ENCODE assay signal across 23 mouse cellular contexts in genomic region chr4:134114038-134114437, GRCm38 (mm10). TPM values are rescaled to one million over a fixed set of nuclear protein-coding genes. Genes with fewer than 3 reads are reported as not detected.
DNase-seq lines count a peak whose midpoint lies in the region; ATAC-seq and TF ChIP-seq lines count a peak whose summit lies in the region.
"Had no signal": no experiment of that assay in that cellular context is flagged by ENCODE, and none has a peak within 500 bp of the region (broad histone marks: within the 10 kb centered on the region; RNA-seq: fewer than 3 reads in every experiment).

No protein-coding gene starts in this region.

- H3K27ac ChIP-seq in hindbrain, embryonic 10.5 days: peak overlapping the region; percentile 20; the same call in 1 of the 2 replicates
- no peak overlapping the region for H3K27ac ChIP-seq in hindbrain, embryonic 16.5 days (ENCODE audit: low read depth, low read length)
- peak overlapping the region; percentile 99 for H3K27ac ChIP-seq in thymus, adult 2 months (ENCODE audit: control insufficient read depth, insufficient read depth, low read length)
- H3K27ac ChIP-seq in embryonic facial prominence, embryonic 10.5 days (replicated peaks): peak overlapping the region; percentile 49
- H3K27ac ChIP-seq: forebrain, embryonic 15.5 days; heart, adult 2 months; layer of hippocampus, adult 2 months had no signal

- no peak overlapping the region for H3K9ac ChIP-seq in hindbrain, embryonic 16.5 days (ENCODE audit: low read depth, low read length)
- H3K9ac ChIP-seq: forebrain, embryonic 15.5 days had no signal

- DNase-seq in hindbrain, embryonic 10.5 days (ENCODE audit: low spot score): no peak
- no peak for DNase-seq in thymus, adult 2 months
- DNase-seq in thymus, postnatal 4 days: no peak
- DNase-seq in embryonic facial prominence, embryonic 10.5 days (ENCODE audit: low spot score): no peak
- peak; percentile 36 for DNase-seq in thymus, postnatal 25 days
- no peak for DNase-seq in cerebellum, adult 9-10 months
- DNase-seq: adrenal gland, adult 8-10 months; cerebellum, adult 2 months; cerebellum, postnatal 25 days; heart, adult 2 months; heart, postnatal 14 days; kidney, adult 11 months; kidney, postnatal 36 days; lung, postnatal 36 days; right cerebral cortex, adult 18-20 months; spleen, adult 18-20 months had no signal

- H3K9me3 ChIP-seq in hindbrain, embryonic 10.5 days: no peaks in the 10 kb centered on the region
- no peaks in the 10 kb centered on the region for H3K9me3 ChIP-seq in hindbrain, embryonic 16.5 days (ENCODE audit: control insufficient read depth, low read length)
- no peaks in the 10 kb centered on the region for H3K9me3 ChIP-seq in embryonic facial prominence, embryonic 10.5 days
- H3K9me3 ChIP-seq: forebrain, embryonic 15.5 days; G1E had no signal

- no peaks in the 10 kb centered on the region for H3K36me3 ChIP-seq in hindbrain, embryonic 10.5 days
- no peaks in the 10 kb centered on the region for H3K36me3 ChIP-seq in hindbrain, embryonic 16.5 days (ENCODE audit: control insufficient read depth, insufficient read depth, low read length)
- no peaks in the 10 kb centered on the region for H3K36me3 ChIP-seq in thymus, adult 2 months (ENCODE audit: control insufficient read depth, insufficient read depth, low read length)
- no peaks in the 10 kb centered on the region for H3K36me3 ChIP-seq in embryonic facial prominence, embryonic 10.5 days (replicated peaks)
- H3K36me3 ChIP-seq: forebrain, embryonic 15.5 days had no signal

- no peak overlapping the region for H3K4me2 ChIP-seq in hindbrain, embryonic 16.5 days (ENCODE audit: low read length)
- H3K4me2 ChIP-seq: forebrain, embryonic 15.5 days had no signal

- 89% methylated on average over 4 of the region's 4 CpGs for WGBS in hindbrain, embryonic 10.5 days
- WGBS in hindbrain, embryonic 16.5 days: 92% methylated on average over 4 of the region's 4 CpGs
- WGBS in thymus, adult 2 months: 80% methylated on average over 4 of the region's 4 CpGs
- 90% methylated on average over 4 of the region's 4 CpGs for WGBS in embryonic facial prominence, embryonic 10.5 days

- peaks cover 49% of the 10 kb centered on the region for H3K4me1 ChIP-seq in hindbrain, embryonic 10.5 days (replicated peaks)
- no peaks in the 10 kb centered on the region for H3K4me1 ChIP-seq in hindbrain, embryonic 16.5 days (ENCODE audit: control insufficient read depth, insufficient read depth, low read depth, low read length)
- peaks cover 87% of the 10 kb centered on the region for H3K4me1 ChIP-seq in thymus, adult 2 months (replicated peaks; ENCODE audit: control insufficient read depth, insufficient read depth, low read length)
- peaks cover 55% of the 10 kb centered on the region for H3K4me1 ChIP-seq in embryonic facial prominence, embryonic 10.5 days
- H3K4me1 ChIP-seq: forebrain, embryonic 15.5 days had no signal

- no peak for ATAC-seq in hindbrain, embryonic 16.5 days
- no peak for ATAC-seq in megakaryocyte-erythroid progenitor cell, adult 5-6 weeks (replicated peaks; ENCODE audit: low FRiP score, low TSS enrichment, poor library complexity, severe bottlenecking)
- ATAC-seq: CD4-positive, CD25-positive, alpha-beta regulatory T cell, adult 4 months; forebrain, embryonic 15.5 days had no signal

- H3K4me3 ChIP-seq in hindbrain, embryonic 10.5 days: no peak overlapping the region
- no peak overlapping the region for H3K4me3 ChIP-seq in hindbrain, embryonic 16.5 days (ENCODE audit: low read length)
- no peak overlapping the region for H3K4me3 ChIP-seq in thymus, adult 2 months (ENCODE audit: control insufficient read depth, insufficient read depth, low read length)
- no peak overlapping the region for H3K4me3 ChIP-seq in embryonic facial prominence, embryonic 10.5 days
- H3K4me3 ChIP-seq: forebrain, embryonic 15.5 days; heart, adult 2 months; layer of hippocampus, adult 2 months had no signal

- TF ChIP-seq POLR2A in thymus, adult 2 months (IDR thresholded peaks at IDR 0.05; ENCODE audit: control insufficient read depth, extremely low read depth, insufficient read depth, low read length, poor library complexity): no peak

- no peak for TF ChIP-seq CTCF in thymus, adult 2 months (IDR thresholded peaks at IDR 0.05; ENCODE audit: borderline replicate concordance, control insufficient read depth, extremely low read depth, insufficient read depth, low read length, poor library complexity)

- no peaks in the 10 kb centered on the region for H3K27me3 ChIP-seq in hindbrain, embryonic 10.5 days (ENCODE audit: insufficient read depth, poor library complexity, severe bottlenecking)
- H3K27me3 ChIP-seq in hindbrain, embryonic 16.5 days (replicated peaks; ENCODE audit: control insufficient read depth, insufficient read depth, low read length): no peaks in the 10 kb centered on the region
- H3K27me3 ChIP-seq in thymus, adult 2 months (ENCODE audit: control insufficient read depth, insufficient read depth, low read length): no peaks in the 10 kb centered on the region
- H3K27me3 ChIP-seq in embryonic facial prominence, embryonic 10.5 days (replicated peaks; ENCODE audit: low read depth, poor library complexity, severe bottlenecking): no peaks in the 10 kb centered on the region
- H3K27me3 ChIP-seq: forebrain, embryonic 15.5 days had no signal

RNA-seq across cellular contexts. Expression of gene Ubxn11, which starts 11.7 kb away (rescaled TPM):
- polyA plus RNA-seq in hindbrain, embryonic 10.5 days (2016; fragmentation: Nextera tagmentation; extraction: Ambion mirVana): 7.6 and 11.2 TPM in 2 replicates
- 21.3 and 21.5 TPM in 2 replicates for polyA plus RNA-seq in hindbrain, embryonic 16.5 days (2015; fragmentation: Nextera tagmentation; extraction: Ambion mirVana)
- 91.3 and 120 TPM in 2 replicates for polyA plus RNA-seq in thymus, adult 2 months (2012; rRNA removed)
- 4.5 and 7.1 TPM in 2 replicates for polyA plus RNA-seq in embryonic facial prominence, embryonic 10.5 days (2016; fragmentation: Nextera tagmentation; extraction: Ambion mirVana)
- total RNA-seq in megakaryocyte-erythroid progenitor cell, adult 5-6 weeks (2014; fragmentation: Nextera tagmentation): 17.9 and 21.8 TPM in 2 replicates
- 5.2 and 7.7 TPM in 2 replicates for total RNA-seq in megakaryocyte-erythroid progenitor cell, adult 5-6 weeks (2017)

RNA-seq across cellular contexts. Expression of gene Sh3bgrl3, which starts 14.6 kb away (rescaled TPM):
- polyA plus RNA-seq in hindbrain, embryonic 10.5 days (2016; fragmentation: Nextera tagmentation; extraction: Ambion mirVana): 333 and 386 TPM in 2 replicates
- polyA plus RNA-seq in hindbrain, embryonic 16.5 days (2015; fragmentation: Nextera tagmentation; extraction: Ambion mirVana): 467 and 509 TPM in 2 replicates
- polyA plus RNA-seq in thymus, adult 2 months (2012; rRNA removed): 1,368 and 1,549 TPM in 2 replicates
- 300 and 316 TPM in 2 replicates for polyA plus RNA-seq in embryonic facial prominence, embryonic 10.5 days (2016; fragmentation: Nextera tagmentation; extraction: Ambion mirVana)
- total RNA-seq in megakaryocyte-erythroid progenitor cell, adult 5-6 weeks (2014; fragmentation: Nextera tagmentation): 87.3 and 101 TPM in 2 replicates
- 34.2 and 55.1 TPM in 2 replicates for total RNA-seq in megakaryocyte-erythroid progenitor cell, adult 5-6 weeks (2017)

RNA-seq across cellular contexts. Expression of gene Cd52, which starts 19.2 kb away (rescaled TPM):
- 5.3 and 5.5 TPM in 2 replicates for polyA plus RNA-seq in hindbrain, embryonic 10.5 days (2016; fragmentation: Nextera tagmentation; extraction: Ambion mirVana)
- 1.5 and 1.8 TPM in 2 replicates for polyA plus RNA-seq in hindbrain, embryonic 16.5 days (2015; fragmentation: Nextera tagmentation; extraction: Ambion mirVana)
- 355 and 480 TPM in 2 replicates for polyA plus RNA-seq in thymus, adult 2 months (2012; rRNA removed)
- 3.5 and 4.5 TPM in 2 replicates for polyA plus RNA-seq in embryonic facial prominence, embryonic 10.5 days (2016; fragmentation: Nextera tagmentation; extraction: Ambion mirVana)
- total RNA-seq in megakaryocyte-erythroid progenitor cell, adult 5-6 weeks (2014; fragmentation: Nextera tagmentation): 34.9 and 43.4 TPM in 2 replicates
- total RNA-seq in megakaryocyte-erythroid progenitor cell, adult 5-6 weeks (2017): 36.8 and 45.6 TPM in 2 replicates

RNA-seq across cellular contexts. Expression of gene Crybg2, which starts 53.4 kb away (rescaled TPM):
- 1.6 and 2.9 TPM in 2 replicates for polyA plus RNA-seq in hindbrain, embryonic 10.5 days (2016; fragmentation: Nextera tagmentation; extraction: Ambion mirVana)
- 3.7 and 5.3 TPM in 2 replicates for polyA plus RNA-seq in hindbrain, embryonic 16.5 days (2015; fragmentation: Nextera tagmentation; extraction: Ambion mirVana)
- polyA plus RNA-seq in thymus, adult 2 months (2012; rRNA removed): 4.4 and 5.7 TPM in 2 replicates
- 4.1 and 7.1 TPM in 2 replicates for polyA plus RNA-seq in embryonic facial prominence, embryonic 10.5 days (2016; fragmentation: Nextera tagmentation; extraction: Ambion mirVana)
- total RNA-seq in megakaryocyte-erythroid progenitor cell, adult 5-6 weeks (2014; fragmentation: Nextera tagmentation): 0.55 TPM in 1 of 2 replicates, not detected in the other
- total RNA-seq in megakaryocyte-erythroid progenitor cell, adult 5-6 weeks (2017): 0.09 TPM in 1 of 2 replicates, not detected in the other
- total RNA-seq: adrenal gland, adult 8-10 months; gastrocnemius, adult 8-10 months; heart, adult 2 months had no signal

Comparison
In these comparisons a context has a peak if more than half of its experiments do, and no peak if none do; other contexts are left out.
1. RNA of gene Cd52, which starts 19.2 kb away (polyA plus RNA-seq): 355 to 480 TPM in thymus, adult 2 months; 5.3 to 5.5 TPM in hindbrain, embryonic 10.5 days, 3.5 to 4.5 TPM in embryonic facial prominence, embryonic 10.5 days and 1.5 to 1.8 TPM in hindbrain, embryonic 16.5 days; every median in the first group is over 10 times any median in the second.